Mouse (Mus musculus) kidney, postnatal 4 days (tissue): ENCODE measurements around the gene Lyst.

Experiments used
- DNase-seq, 2 experiments: peaks; one replicate each; pipeline ENCODE4 v3.0.0; 2021; ENCODE audit warnings: mixed read lengths in 2 of 2

The Lyst gene

GRCm38 (mm10) chr13:13573572-13574257 lies 16.5 kb upstream of the Lyst start:
- peak; percentile 65 to 68 for DNase-seq

- DNase-seq: no peak
Measured at GRCm38 (mm10) chr13:13574258-13574870, 15.8 kb upstream of the Lyst start.

- no peak for DNase-seq
Measured at GRCm38 (mm10) chr13:13575106-13575505, 15.1 kb upstream of the Lyst start.

DNA sequence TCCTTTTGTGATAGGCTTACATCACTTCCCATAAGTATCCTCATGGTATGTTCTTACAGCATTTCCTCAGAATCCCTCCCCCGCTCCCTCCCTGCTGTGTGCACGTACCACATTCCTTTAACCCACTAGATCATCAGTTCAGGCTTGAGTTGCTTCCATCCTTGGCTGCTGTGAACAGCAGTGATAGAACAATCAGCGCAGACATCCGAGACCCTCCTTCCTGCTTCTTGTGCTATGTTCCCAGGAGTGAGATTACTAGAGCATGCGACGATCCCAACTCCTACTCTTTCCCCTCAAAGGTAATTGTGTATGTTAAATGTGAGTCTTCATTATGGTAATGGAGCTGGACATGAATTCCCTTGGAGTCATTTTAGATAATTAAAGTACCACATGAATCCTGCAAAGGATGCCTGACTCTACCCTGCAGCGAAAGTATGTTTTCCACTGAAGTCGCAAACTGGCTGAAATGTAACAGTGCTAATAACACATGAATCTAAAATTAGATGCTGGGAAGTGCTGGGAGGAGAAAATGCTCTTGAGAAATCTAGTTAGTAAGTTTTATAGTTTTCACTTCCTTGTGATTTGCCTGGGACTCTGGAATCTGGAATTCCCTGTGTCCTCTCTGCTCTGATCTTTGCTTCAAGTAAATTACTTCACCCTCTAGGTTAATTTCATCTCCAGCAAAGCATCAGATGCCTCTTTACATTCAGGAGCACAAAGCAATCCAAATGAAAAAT lies 13.6 kb upstream of the Lyst start:
- peak; percentile 20 to 50 for DNase-seq

GRCm38 (mm10) chr13:13581988-13582387 lies 8.2 kb upstream of the Lyst start:
- no peak for DNase-seq

- DNase-seq: no peak
Measured at GRCm38 (mm10) chr13:13583473-13583872, 6.7 kb upstream of the Lyst start.

- DNase-seq: no peak
Measured at GRCm38 (mm10) chr13:13587653-13588184, 2.5 kb upstream of the Lyst start.

DNA sequence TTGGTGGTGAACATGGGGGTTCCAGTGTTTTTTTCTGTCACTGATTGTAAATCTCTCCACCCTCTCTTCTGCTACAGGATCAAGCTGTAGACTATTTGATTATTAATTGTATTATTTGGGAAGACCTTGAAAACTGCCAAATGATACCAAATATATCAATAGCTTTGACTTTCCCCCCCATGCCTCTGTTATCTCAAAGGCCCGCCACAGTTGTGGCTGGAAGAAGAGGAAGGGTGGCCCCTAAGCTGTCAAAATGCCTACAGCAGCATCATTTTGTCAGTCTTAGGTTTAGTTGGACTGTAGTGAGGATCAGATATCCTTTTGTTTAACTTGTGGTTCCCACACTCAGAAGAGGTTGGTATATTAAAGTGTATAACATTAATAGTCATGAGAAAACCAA lies 1.7 kb upstream of the Lyst start:
- no peak for DNase-seq

DNA sequence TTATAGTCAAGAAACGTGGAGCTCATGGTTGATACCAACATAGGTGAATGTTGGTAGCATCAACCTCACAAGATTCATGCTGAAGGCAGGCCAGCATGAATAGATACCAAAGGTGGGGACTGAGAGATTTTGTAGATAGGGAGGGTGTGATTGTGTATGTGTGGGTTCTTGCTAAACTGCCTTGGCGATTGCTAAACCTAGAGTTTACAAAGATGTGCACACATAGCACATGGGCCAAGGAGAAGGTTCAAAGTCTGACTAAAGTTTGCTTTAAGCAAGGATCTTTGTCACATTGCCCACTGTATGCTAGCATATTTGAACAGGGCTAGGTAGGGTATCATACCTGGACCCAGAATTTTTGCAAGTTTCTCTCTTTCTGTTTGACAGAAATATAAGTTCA lies 1.2 kb upstream of the Lyst start:
- DNase-seq: no peak

DNA sequence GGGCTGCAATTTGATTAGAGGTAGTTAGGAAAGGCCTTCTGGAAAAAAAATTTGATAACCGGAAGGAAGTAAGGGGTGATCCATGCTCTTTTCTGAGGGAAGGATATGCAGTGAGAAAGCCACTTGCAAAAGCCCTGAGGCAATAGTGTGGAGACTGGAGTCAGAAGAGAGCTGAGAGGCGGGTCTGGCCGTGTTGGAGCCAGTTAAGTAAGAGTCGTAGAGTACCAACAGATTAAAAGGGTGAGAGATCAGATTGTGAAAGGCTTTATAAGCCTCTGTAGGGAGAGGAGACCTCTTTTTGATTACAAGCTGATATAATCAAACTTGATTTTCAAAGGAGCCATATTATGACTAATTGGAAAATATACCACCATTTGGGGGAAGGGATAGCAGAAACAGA lies 1.7 kb downstream of the Lyst start:
- DNase-seq: no peak

- DNase-seq: no peak
Measured at GRCm38 (mm10) chr13:13596424-13597044, 6.3 kb downstream of the Lyst start.

GRCm38 (mm10) chr13:13597896-13598295 lies 7.7 kb downstream of the Lyst start:
- DNase-seq: no peak

- DNase-seq: no peak
Measured at GRCm38 (mm10) chr13:13601407-13601806, 11.2 kb downstream of the Lyst start.

- DNase-seq: no peak
Measured at GRCm38 (mm10) chr13:13606149-13606548, 16.0 kb downstream of the Lyst start.

GRCm38 (mm10) chr13:13608311-13608710 lies 18.1 kb downstream of the Lyst start:
- DNase-seq: no peak

DNA sequence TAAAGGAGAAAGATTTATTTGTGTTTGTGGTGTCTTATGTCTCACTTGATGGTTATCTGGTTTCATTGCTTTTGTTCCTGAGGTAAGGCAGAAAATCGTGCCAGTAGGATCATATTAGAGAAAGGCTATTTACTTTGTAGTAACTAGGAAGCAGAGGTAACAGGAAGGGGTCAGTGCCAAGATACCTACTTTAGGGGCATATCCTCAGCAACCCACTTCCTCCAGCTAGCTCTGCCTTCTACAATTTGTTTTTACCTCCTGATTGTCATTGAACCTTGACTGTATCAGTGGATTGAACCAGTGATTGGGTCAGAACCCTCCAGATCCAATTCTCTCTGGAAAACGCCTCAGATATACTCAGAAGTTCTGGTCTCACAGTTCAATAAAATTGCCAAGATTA lies 19.5 kb downstream of the Lyst start:
- DNase-seq: no peak

DNA sequence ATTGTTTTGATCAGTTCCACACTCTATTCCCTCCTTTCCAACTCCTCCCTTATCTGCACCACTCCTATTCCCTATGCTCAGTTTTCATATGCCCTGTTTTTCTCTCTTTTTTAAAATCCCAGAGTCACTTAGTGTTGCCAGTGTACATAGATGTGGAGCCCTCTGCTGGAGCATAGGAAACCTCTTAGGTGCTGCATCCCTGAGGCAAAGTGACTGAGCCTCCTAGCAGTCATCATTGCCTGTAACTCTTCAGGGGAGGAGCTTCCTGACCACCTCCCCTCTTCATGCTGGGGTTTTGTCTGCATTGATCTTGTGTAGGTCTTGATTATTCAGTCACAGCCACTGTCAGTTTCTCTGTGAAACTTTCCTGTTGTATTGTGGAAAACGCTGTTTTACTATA lies 22.7 kb downstream of the Lyst start:
- peak; percentile 24 to 49 for DNase-seq

GRCm38 (mm10) chr13:13614235-13614634 lies 24.0 kb downstream of the Lyst start:
- DNase-seq: no peak

DNA sequence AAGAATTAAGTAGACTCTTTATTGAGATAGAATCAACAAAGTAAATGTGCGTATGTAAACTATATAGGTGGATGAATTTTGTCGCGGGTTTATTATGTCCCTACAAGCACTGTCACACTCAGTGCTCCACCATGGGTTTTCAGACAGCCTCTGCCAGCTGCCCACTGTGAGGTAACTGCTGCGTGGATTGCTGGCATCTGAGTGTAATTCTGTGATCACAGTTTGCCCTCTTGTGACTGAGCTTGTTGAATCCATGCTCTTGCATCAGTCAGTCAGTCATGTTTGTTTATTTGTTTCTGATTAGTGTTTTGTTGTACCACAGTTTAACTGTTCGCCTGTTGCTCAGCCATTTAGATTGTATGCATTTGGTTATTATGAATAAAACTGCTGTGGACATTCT lies 31.3 kb downstream of the Lyst start:
- no peak for DNase-seq

GRCm38 (mm10) chr13:13622565-13622964 lies 32.4 kb downstream of the Lyst start:
- DNase-seq: no peak

- DNase-seq: no peak
Measured at GRCm38 (mm10) chr13:13633746-13634145, 43.5 kb downstream of the Lyst start.

GRCm38 (mm10) chr13:13634706-13635105 lies 44.5 kb downstream of the Lyst start:
- DNase-seq: no peak

DNA sequence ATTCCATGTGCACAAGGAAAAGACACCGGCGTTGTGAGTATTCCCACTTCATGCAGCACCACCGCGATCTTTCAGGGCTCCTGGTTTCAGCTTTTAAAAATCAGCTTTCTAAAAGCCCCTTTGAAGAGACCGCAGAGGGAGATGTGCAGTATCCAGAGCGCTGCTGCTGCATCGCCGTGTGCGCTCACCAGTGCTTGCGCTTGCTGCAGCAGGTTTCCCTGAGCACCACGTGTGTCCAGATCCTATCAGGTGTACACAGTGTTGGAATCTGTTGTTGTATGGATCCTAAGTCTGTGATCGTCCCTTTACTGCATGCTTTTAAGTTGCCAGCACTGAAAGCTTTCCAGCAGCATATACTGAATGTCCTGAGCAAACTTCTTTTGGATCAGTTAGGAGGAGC lies 45.0 kb downstream of the Lyst start:
- no peak for DNase-seq
